Mouse (Mus musculus) liver, embryonic 11.5 days (tissue): Measurements from ENCODE around the gene Sspn. TPM values are rescaled to one million over a fixed set of nuclear protein-coding genes. Genes with fewer than 3 reads are reported as not detected.

Experiments
- ATAC-seq: fragments of 200-750 bp; cut with Nextera tagmentation; replicated peaks from 2 replicates; pipeline ENCODE4 v1.8.0; 2017; ENCODE audit warnings: moderate number of reproducible peaks, mild to moderate bottlenecking, moderate TSS enrichment, moderate library complexity; ENCODE audit not compliant: low FRiP score
- DNase-seq: peaks from one replicate; pipeline ENCODE4 v3.0.0-alpha.2; 2017; ENCODE audit warnings: low spot score
- H3K27ac ChIP-seq: fragments of 300-500 bp; sonication (generic); 2 replicates; pipeline ENCODE4 v1.5.1; 2014; ENCODE audit warnings: mild to moderate bottlenecking, low read depth, low read length, control low read depth
- H3K27me3 ChIP-seq: fragments of 300-500 bp; sonication (generic); replicated peaks from 2 replicates; pipeline ENCODE4 v1.6.1; 2014; ENCODE audit warnings: low read length, mixed read lengths; ENCODE audit not compliant: control insufficient read depth, insufficient read depth
- H3K36me3 ChIP-seq: fragments of 300-500 bp; sonication (generic); 2 replicates; pipeline ENCODE4 v1.6.1; 2014; ENCODE audit warnings: mild to moderate bottlenecking, low read length, moderate library complexity, mixed read lengths; ENCODE audit not compliant: control insufficient read depth, insufficient read depth
- H3K4me1 ChIP-seq: fragments of 300-500 bp; sonication (generic); replicated peaks from 2 replicates; pipeline ENCODE4 v1.6.1; 2014; ENCODE audit warnings: low read length, mixed read lengths; ENCODE audit not compliant: control insufficient read depth, insufficient read depth
- H3K4me2 ChIP-seq: fragments of 300-500 bp; sonication (generic); 2 replicates; pipeline ENCODE4 v1.6.1; 2014; ENCODE audit warnings: mild to moderate bottlenecking, control low read depth, moderate library complexity
- H3K4me3 ChIP-seq: fragments of 300-500 bp; sonication (generic); 2 replicates; pipeline ENCODE4 v1.5.1; 2014; ENCODE audit warnings: low read depth, low read length, control low read depth
- H3K9ac ChIP-seq: fragments of 300-500 bp; sonication (generic); 2 replicates; pipeline ENCODE4 v1.6.1; 2014; ENCODE audit warnings: low read depth, low read length, control low read depth
- H3K9me3 ChIP-seq: fragments of 300-500 bp; sonication (generic); 2 replicates; pipeline ENCODE4 v1.6.1; 2016; ENCODE audit warnings: low read length, inconsistent platforms, mixed read lengths; ENCODE audit not compliant: control insufficient read depth
- WGBS: fragments of 180-500 bp; shearing (Covaris S2); extraction: QIAGEN DNeasy Blood & Tissue Kit; methylation state at CpG from one replicate; pipeline ENCODE4 v1.1.7; 2014; 5-methylcytosine and 5-hydroxymethylcytosine counted together
- polyA plus RNA-seq: library from polyadenylated mRNA; unstranded; fragments of >200 nt; fragmentation: Nextera tagmentation; extraction: Ambion mirVana; gene quantifications from 2 replicates; pipeline ENCODE4 v1.2.1, GENCODE M21; 2014

Gene Sspn
- polyA plus RNA-seq, 1 experiment from 2014 or later: 2.2 TPM

- Histone ChIP-seq H3K9me3 (no peaks in the 10 kb centered on the region), H3K4me2 (no peak overlapping the region), H3K4me1 (no peaks in the 10 kb centered on the region), H3K27ac (no peak overlapping the region), H3K4me3 (no peak overlapping the region), H3K36me3 (no peaks in the 10 kb centered on the region), H3K27me3 (no peaks in the 10 kb centered on the region), H3K9ac (no peak overlapping the region)
- ATAC-seq: no peak
- 39% methylated on average over 5 of the region's 5 CpGs for WGBS
- no peak for DNase-seq
These were observed 26.6 kb downstream of the Sspn start for GRCm38 (mm10) chr6:145958070-145958469.

- 76% methylated on average over 8 of the region's 8 CpGs for WGBS
These were observed 29.6 kb downstream of the Sspn start for GRCm38 (mm10) chr6:145961047-145961446.

GRCm38 (mm10) chr6:145963966-145964365 lies 32.5 kb downstream of the Sspn start:
- Histone ChIP-seq H3K4me2 (no peak overlapping the region), H3K4me1 (no peaks in the 10 kb centered on the region), H3K9me3 (no peaks in the 10 kb centered on the region), H3K36me3 (no peaks in the 10 kb centered on the region), H3K9ac (no peak overlapping the region), H3K27ac (no peak overlapping the region), H3K27me3 (no peaks in the 10 kb centered on the region), H3K4me3 (no peak overlapping the region)
- 88% methylated on average over 13 of the region's 13 CpGs for WGBS
- ATAC-seq (no peak), DNase-seq (no peak)

More at GRCm38 (mm10) chr6:145961047-145961446, 29.6 kb downstream of the Sspn start:
- Histone ChIP-seq H3K27me3 (no peaks in the 10 kb centered on the region), H3K4me2 (no peak overlapping the region), H3K4me1 (no peaks in the 10 kb centered on the region), H3K36me3 (no peaks in the 10 kb centered on the region), H3K27ac (no peak overlapping the region), H3K4me3 (no peak overlapping the region), H3K9ac (no peak overlapping the region), H3K9me3 (no peaks in the 10 kb centered on the region)
- DNase-seq (no peak), ATAC-seq (no peak)

DNA sequence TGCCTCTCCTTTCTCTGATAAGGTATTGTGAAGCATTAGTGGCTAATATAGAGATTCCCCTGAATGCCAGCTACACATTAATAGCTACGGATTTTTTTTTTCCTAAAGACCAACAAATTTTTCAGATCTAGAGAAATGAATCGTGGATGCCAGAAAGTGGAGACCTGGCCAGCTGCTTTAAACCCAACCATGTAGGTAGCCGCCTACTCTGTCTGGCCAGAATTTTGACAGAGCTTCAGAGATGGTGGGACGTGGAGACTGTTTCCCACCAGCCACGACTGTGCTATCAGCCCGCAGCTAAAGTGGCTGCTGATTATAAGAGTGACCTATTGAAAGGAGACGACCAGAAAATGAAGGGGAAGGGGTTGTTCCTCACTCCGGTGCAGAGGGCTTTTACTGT lies 36.3 kb downstream of the Sspn start:
- DNase-seq (no peak), ATAC-seq (no peak)
- no peak overlapping the region for H3K4me2 ChIP-seq
- no peaks in the 10 kb centered on the region for H3K27me3 ChIP-seq
- H3K9me3 ChIP-seq: no peaks in the 10 kb centered on the region
- no peak overlapping the region for H3K27ac ChIP-seq
- no peak overlapping the region for H3K9ac ChIP-seq
- H3K4me1 ChIP-seq: no peaks in the 10 kb centered on the region
- WGBS: 73% methylated on average over 8 of the region's 8 CpGs
- H3K36me3 ChIP-seq: no peaks in the 10 kb centered on the region
- H3K4me3 ChIP-seq: no peak overlapping the region

- H3K27ac ChIP-seq: no peak overlapping the region
- H3K9ac ChIP-seq: no peak overlapping the region
- H3K27me3 ChIP-seq: no peaks in the 10 kb centered on the region
- H3K36me3 ChIP-seq: no peaks in the 10 kb centered on the region
- 71% methylated on average over 7 of the region's 7 CpGs for WGBS
- no peaks in the 10 kb centered on the region for H3K9me3 ChIP-seq
- ATAC-seq (no peak), DNase-seq (no peak)
- H3K4me1 ChIP-seq: no peaks in the 10 kb centered on the region
- H3K4me2 ChIP-seq: no peak overlapping the region
- H3K4me3 ChIP-seq: no peak overlapping the region
These were observed 36.9 kb downstream of the Sspn start for GRCm38 (mm10) chr6:145968301-145968818.

DNA sequence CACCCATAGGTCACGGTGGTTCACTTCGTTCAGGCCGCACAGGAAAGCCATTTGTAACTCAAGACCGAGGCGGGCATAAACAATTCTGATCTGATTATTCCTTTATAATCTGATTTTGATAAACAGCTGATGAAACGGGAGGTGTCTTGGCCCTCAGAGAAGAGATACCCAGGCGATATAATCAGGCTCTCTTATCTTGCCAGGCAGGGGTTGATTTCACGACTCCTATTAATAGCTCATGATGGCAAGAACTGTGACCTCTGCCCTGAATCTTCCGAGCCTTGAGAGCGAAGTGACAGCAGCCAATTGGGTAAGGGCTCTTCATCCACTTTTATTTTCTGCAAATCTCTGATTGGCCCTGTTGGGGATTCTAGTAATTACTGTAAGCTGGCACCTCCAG lies 37.4 kb downstream of the Sspn start:
- Histone ChIP-seq H3K4me3 (no peak overlapping the region), H3K27ac (no peak overlapping the region), H3K9me3 (no peaks in the 10 kb centered on the region), H3K4me1 (no peaks in the 10 kb centered on the region), H3K9ac (no peak overlapping the region), H3K27me3 (no peaks in the 10 kb centered on the region), H3K4me2 (no peak overlapping the region), H3K36me3 (no peaks in the 10 kb centered on the region)
- 52% methylated on average over 10 of the region's 10 CpGs for WGBS
- ATAC-seq (no peak), DNase-seq (no peak)

- Histone ChIP-seq H3K4me1 (no peaks in the 10 kb centered on the region), H3K4me3 (no peak overlapping the region), H3K4me2 (no peak overlapping the region), H3K36me3 (no peaks in the 10 kb centered on the region), H3K27me3 (no peaks in the 10 kb centered on the region), H3K9me3 (no peaks in the 10 kb centered on the region), H3K27ac (no peak overlapping the region), H3K9ac (no peak overlapping the region)
- DNase-seq: no peak
- no peak for ATAC-seq
- 81% methylated on average over 5 of the region's 5 CpGs for WGBS
These were observed 38.1 kb downstream of the Sspn start for GRCm38 (mm10) chr6:145969572-145969971.

- no peak for ATAC-seq
- 76% methylated on average over 4 of the region's 4 CpGs for WGBS
- H3K27ac ChIP-seq: no peak overlapping the region
These were observed 40.7 kb downstream of the Sspn start for GRCm38 (mm10) chr6:145972107-145972506.

DNA sequence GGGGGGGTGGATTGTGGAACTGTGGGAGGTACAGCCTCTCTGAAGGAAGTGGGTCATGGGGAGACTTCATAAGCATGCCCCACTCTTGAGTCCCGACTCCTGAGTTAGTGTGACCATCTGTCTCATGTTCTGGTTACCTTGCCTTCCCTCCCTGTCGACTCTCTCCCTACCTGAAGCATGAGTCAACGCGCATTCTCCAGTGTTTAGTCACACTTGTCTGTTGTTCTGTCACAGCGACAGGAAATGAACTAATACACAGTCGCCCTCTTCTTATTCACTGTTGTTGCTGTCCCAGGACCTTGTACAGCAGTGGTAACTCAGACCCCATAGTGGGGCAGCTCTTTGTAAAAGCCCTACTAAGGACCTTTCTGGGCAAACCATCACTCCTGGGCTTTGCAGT lies 41.4 kb downstream of the Sspn start:
- no peak for DNase-seq
- WGBS: 79% methylated on average over 6 of the region's 6 CpGs
- Histone ChIP-seq H3K9ac (no peak overlapping the region), H3K4me3 (no peak overlapping the region), H3K36me3 (no peaks in the 10 kb centered on the region), H3K27me3 (no peaks in the 10 kb centered on the region), H3K4me1 (no peaks in the 10 kb centered on the region), H3K4me2 (no peak overlapping the region), H3K27ac (no peak overlapping the region), H3K9me3 (no peaks in the 10 kb centered on the region)
- no peak for ATAC-seq

More at GRCm38 (mm10) chr6:145972107-145972506, 40.7 kb downstream of the Sspn start:
- Histone ChIP-seq H3K36me3 (no peaks in the 10 kb centered on the region), H3K27me3 (no peaks in the 10 kb centered on the region), H3K9me3 (no peaks in the 10 kb centered on the region), H3K9ac (no peak overlapping the region), H3K4me2 (no peak overlapping the region), H3K4me3 (no peak overlapping the region), H3K4me1 (no peaks in the 10 kb centered on the region)
- DNase-seq: no peak
